Mouse (Mus musculus) MEL (cell line): Measurements from ENCODE around the gene Tex264.

ENCODE experiments used
- BHLHE40 ChIP-seq: IDR thresholded peaks from 2 replicates; pipeline ENCODE4 v1.6.1; 2012; ENCODE audit warnings: low read depth, mild to moderate bottlenecking, inconsistent platforms, low read length, improper control_type of control experiment, borderline replicate concordance
- CTCF ChIP-seq, 3 experiments: IDR thresholded peaks in 2 of 3; conservative IDR thresholded peaks in 1 of 3; 2 replicates each; pipeline ENCODE4 v1.5.1; 2011 to 2012; ENCODE audit warnings: low read length in 3 of 3, low read depth in 2 of 3, mild to moderate bottlenecking in 2 of 3, improper control_type of control experiment in 1 of 3, inconsistent platforms in 1 of 3, mixed read lengths in 1 of 3, moderate library complexity in 1 of 3; ENCODE audit not compliant: control insufficient read depth in 1 of 3, insufficient read depth in 1 of 3, poor library complexity in 1 of 3, severe bottlenecking in 1 of 3

GRCm38 (mm10) chr9:106675965-106676364, 9.8 kb downstream of the Tex264 start:
- TF ChIP-seq BHLHE40 (no peak), CTCF (IDR thresholded peaks at IDR 0.05 in 2 of 3, conservative IDR thresholded peaks at IDR 0.05 in 1 of 3; ENCODE audit: control insufficient read depth in 1 of 3, insufficient read depth in 1 of 3, low read depth in 2 of 3, low read length in 3 of 3, poor library complexity in 1 of 3, severe bottlenecking in 1 of 3) (no peak)
